Mouse (Mus musculus) testis, adult 10 weeks (tissue): ENCODE results near the gene Pld4. TPM values are rescaled to one million over a fixed set of nuclear protein-coding genes. Genes with fewer than 3 reads are reported as not detected.

Experiments
- polyA plus RNA-seq: library from polyadenylated mRNA; stranded (reverse); fragments of 350-450 nt; fragmentation: Illumina TruSeq; extraction: RNeasy Lipid Tissue Mini Kit (QIAGEN cat#74804); gene quantifications from one replicate; pipeline ENCODE4 v1.2.3, GENCODE M21; 2014; ENCODE audit warnings: low read depth, low replicate concordance

Pld4 gene
- polyA plus RNA-seq: 0.87 TPM

DNA sequence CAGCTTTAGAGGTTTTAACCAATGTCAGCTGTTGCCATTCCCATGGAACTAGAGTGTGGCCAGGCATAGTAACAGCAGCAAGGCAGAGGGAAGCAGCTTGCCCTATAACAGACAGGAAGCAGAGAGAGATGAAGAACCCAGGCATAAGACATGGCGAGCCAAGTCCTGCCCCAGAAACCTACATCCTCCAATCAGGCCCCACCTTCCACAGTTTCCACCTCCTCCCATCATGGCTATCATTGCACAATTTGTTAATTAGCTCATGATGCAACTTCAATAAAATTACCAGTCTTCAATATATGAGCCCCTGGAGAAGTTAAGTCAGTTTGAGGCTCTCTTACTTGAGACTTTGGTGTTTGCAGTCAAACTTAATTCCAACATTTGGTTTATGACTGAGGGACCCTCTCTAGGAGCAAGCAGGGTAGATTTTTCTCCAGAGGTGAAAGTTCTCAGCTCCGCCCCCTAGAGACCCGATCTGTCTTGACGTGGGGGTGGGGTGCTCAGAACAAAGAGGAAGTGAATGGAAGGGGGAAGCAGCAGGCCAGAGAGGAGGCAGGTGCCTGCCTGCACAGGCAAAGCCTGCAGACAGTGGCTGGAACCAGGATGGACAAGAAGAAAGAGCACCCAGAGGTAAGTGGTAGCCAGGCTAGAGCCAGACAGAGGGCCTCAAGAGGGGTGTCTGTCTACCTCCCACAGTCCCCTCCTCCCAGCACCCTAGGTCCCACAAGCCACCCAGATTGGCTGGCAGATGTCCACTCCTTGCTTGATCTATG lies at the start of gene Pld4:
Pld4 (plus strand) TSS at position 502 of the 773 bp plus-strand sequence.

DNA sequence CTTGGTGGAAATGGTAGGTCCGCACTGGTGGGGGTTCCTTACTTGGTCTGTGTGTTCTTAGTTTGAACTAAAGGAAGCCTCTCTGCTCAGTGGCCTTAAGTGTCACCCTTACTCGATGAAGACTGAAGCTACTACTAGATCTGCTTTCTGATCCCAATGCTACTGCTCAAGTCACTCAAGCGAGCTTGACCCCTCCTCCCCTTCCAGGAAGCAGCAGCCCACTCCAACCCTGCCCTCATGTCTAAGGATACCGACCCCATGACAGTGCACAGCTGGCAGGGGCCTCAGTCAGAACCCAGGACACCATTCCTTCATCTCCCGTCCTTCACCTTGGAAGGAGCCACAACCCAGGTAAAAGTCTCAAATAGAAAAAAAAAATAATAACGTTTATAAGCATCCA lies 40.2 kb upstream of the Pld4 start, which contains the start of gene Cep170b:
Cep170b (plus strand) TSS at position 240 of the 400 bp plus-strand sequence.

DNA sequence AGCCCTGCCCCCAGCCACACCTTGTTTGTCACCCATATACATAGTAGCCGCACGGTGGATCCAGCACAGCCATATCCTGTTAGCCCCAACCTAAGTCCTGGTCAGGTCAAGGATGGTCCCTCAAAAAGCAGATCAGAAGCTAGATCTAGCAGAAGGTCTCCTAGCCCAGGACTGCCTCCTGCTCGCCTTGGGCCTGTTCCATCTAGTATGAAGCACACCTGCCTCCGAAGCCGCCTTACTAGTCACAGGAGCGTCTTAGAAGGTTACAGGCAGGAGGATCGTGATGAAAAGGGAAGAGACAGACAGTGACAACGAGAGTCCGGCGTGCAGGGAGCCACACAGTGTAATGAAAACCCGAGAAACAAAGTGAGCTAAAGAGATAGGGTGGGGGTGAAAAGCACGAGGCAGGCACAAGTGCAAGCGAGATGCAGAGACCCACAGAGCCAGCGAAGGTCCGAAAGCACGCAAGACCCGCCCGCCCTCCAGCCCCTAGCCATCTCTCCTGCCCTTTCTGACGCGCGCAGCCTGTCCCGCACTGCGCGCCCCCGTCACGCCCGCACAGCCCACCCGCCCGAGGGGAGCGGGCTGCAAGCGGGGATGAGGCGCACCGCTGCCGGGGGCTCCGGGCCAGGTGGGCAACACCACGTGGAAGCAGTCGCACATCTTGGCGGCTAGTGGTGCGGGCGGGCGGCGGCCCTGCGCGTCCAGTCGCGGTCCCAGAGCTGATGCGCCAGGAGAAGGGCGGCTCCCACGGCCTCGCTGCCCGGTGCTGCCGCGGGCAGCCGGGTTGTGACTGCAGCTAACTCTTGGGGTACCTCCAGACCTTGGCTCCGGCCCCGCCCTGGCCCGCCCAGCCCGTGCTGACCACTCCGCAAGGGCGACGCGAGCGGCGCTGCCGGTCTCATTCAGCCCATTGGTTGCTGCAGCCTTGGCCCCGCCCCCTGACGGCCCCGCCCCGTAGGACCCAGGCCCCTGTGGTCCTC lies 41.7 kb downstream of the Pld4 start, which contains the start of gene Ahnak2:
Ahnak2 (minus strand) TSS at position 794 of the 983 bp plus-strand sequence.

DNA sequence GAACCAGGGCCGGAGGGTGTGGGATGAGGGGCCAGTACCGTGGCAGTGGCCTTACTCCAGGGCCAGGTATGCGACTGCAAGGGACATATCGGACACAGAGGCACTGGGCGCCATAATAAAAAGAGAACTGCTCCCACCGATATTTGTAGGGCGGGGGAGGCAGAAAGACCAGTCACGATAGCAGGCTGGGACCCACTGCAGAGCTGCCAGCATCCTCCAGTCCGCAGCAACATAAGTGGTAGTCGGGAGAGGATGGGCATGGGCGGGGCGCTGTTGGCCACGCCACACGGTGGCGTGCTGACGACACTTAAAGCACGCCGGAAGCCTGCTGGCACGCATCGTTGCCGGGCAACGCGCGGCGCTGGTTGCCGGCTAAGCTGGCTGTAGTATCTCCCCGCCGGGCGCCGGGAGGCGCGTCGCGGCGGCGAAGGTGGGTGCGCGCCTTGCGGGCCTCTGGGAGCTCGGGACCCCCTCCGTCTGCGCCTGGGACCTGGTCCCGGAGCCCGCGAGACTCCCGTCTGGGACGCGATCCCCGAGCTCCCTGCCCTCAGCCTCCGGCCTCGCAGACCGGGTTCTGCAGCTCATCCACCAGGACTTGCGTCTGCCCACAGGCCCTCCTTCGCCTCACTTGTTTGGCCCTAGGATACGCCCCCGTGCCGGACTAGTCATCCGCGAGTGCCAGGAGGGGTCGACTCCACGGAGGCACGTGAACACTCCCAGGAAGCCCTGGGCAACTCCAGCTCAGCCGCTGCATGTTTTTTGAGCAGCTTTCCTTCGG lies 48.3 kb downstream of the Pld4 start, which contains the start of gene Clba1:
Clba1 (plus strand) TSS at position 351 of the 778 bp plus-strand sequence.

Other genes with a start within 250 kb of the Pld4 start
- not detected for gene Tmem179, start 243.9 kb upstream of the Pld4 start, polyA plus RNA-seq
- gene Inf2, start 171.9 kb upstream of the Pld4 start, polyA plus RNA-seq: 0.10 TPM
- 0.70 TPM for gene Adssl1, start 140.6 kb upstream of the Pld4 start, polyA plus RNA-seq
- 2.6 TPM for gene Siva1, start 116.0 kb upstream of the Pld4 start, polyA plus RNA-seq
- gene Akt1, start 85.8 kb upstream of the Pld4 start, polyA plus RNA-seq: 1.3 TPM
- 2.4 TPM for gene Zbtb42, start 81.8 kb upstream of the Pld4 start, polyA plus RNA-seq
- gene Cep170b, start 40.2 kb upstream of the Pld4 start, polyA plus RNA-seq: 12.5 TPM
- gene Ahnak2, start 42.0 kb downstream of the Pld4 start, polyA plus RNA-seq: 0.41 TPM
- 6.0 TPM for gene Clba1, start 48.3 kb downstream of the Pld4 start, polyA plus RNA-seq
- gene Cdca4, start 68.8 kb downstream of the Pld4 start, polyA plus RNA-seq: 10.3 TPM
- not detected for gene Gpr132, start 107.6 kb downstream of the Pld4 start, polyA plus RNA-seq
- 0.10 TPM for gene Jag2, start 169.1 kb downstream of the Pld4 start, polyA plus RNA-seq
- not detected for gene Nudt14, start 181.5 kb downstream of the Pld4 start, polyA plus RNA-seq
- gene Btbd6, start 215.8 kb downstream of the Pld4 start, polyA plus RNA-seq: 0.48 TPM
- 31.4 TPM for gene Brf1, start 240.0 kb downstream of the Pld4 start, polyA plus RNA-seq